Mouse (Mus musculus) frontal cortex, adult 2 months (tissue): Measurements from ENCODE around the gene Gm5728. TPM values are rescaled to one million over a fixed set of nuclear protein-coding genes. Genes with fewer than 3 reads are reported as not detected.
"Not testable (repeated sequence)": the region's sequence is repeated elsewhere in the genome, so short reads cannot be mapped to it uniquely, and the experiment has no call there.

Source experiments
- DNase-seq, 2 experiments: peaks; one replicate each; pipeline ENCODE4 v3.0.0; 2022; ENCODE audit warnings: low spot score in 1 of 2; ENCODE audit errors: extremely low spot score in 1 of 2
- polyA plus RNA-seq: library from polyadenylated mRNA; depleted of rRNA; stranded (reverse); fragments of >200 nt; gene quantifications from 2 replicates; pipeline ENCODE4 v1.2.3, GENCODE M21; 2012; rRNA removed

Gene Gm5728
- not detected in 2 replicates for polyA plus RNA-seq

GRCm38 (mm10) chr7:20375310-20375709 lies at the start of gene Gm5728:
Gene Gm5728 (minus strand): TSS chr7:20375410.
- DNase-seq = not testable (repeated sequence)

GRCm38 (mm10) chr7:20417642-20418041 lies 42.4 kb upstream of the Gm5728 start, which contains the start of gene Vmn1r100:
Gene Vmn1r100 (plus strand): TSS chr7:20417942.
- DNase-seq = not testable (repeated sequence)

DNA sequence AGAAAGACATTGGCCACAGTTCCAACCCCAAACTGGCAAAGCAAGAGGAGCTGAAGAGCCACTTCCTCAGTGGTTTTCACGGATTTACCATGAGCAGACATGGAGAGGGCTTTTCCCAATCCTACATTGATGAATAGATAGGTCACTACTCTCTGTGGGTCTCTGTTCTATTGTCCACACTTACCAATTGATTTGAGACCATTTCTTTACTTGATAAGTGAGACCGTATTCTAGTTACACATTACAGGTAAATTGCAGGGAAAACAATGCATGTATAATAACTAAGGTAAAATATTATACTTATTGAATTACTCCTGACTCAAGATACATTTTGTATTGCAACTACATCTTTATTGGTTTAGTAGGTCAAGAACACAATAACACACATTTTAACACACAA lies 41.2 kb downstream of the Gm5728 start, which contains the start of gene Gm4133:
Gm4133 (minus strand) TSS at position 101 of the 400 bp plus-strand sequence.
- not testable (repeated sequence) for DNase-seq

Other genes with a start within 250 kb of the Gm5728 start
- not detected in 2 replicates for gene Vmn1r93, start 236.3 kb downstream of the Gm5728 start, polyA plus RNA-seq
- not detected in 2 replicates for gene Vmn1r94, start 207.0 kb downstream of the Gm5728 start, polyA plus RNA-seq
- gene Vmn1r95, start 181.7 kb downstream of the Gm5728 start, polyA plus RNA-seq = not detected in 2 replicates
- gene Gm6164, start 169.8 kb downstream of the Gm5728 start, polyA plus RNA-seq = not detected in 2 replicates
- not detected in 2 replicates for gene Gm4498, start 141.6 kb downstream of the Gm5728 start, polyA plus RNA-seq
- gene Gm5890, start 112.6 kb downstream of the Gm5728 start, polyA plus RNA-seq = not detected in 2 replicates
- gene Gm4133, start 41.3 kb downstream of the Gm5728 start, polyA plus RNA-seq = not detected in 2 replicates
- not detected in 2 replicates for gene Vmn1r100, start 42.5 kb upstream of the Gm5728 start, polyA plus RNA-seq
- gene Vmn1r101, start 67.2 kb upstream of the Gm5728 start, polyA plus RNA-seq = not detected in 2 replicates
- not detected in 2 replicates for gene Gm10670, start 99.5 kb upstream of the Gm5728 start, polyA plus RNA-seq
- gene Vmn1r103, start 135.1 kb upstream of the Gm5728 start, polyA plus RNA-seq = not detected in 2 replicates
- gene Vmn1r104, start 158.4 kb upstream of the Gm5728 start, polyA plus RNA-seq = not detected in 2 replicates
- not detected in 2 replicates for gene Gm5726, start 170.3 kb upstream of the Gm5728 start, polyA plus RNA-seq
- not detected in 2 replicates for gene Gm4141, start 200.8 kb upstream of the Gm5728 start, polyA plus RNA-seq
- gene Gm4513, start 223.6 kb upstream of the Gm5728 start, polyA plus RNA-seq = not detected in 2 replicates